Mouse (Mus musculus): Measurements from ENCODE around the gene Olfr432.

GRCm38 (mm10) chr1:174096591-174096990, 47.6 kb downstream of the Olfr432 start, which contains the start of gene Olfr427:
- TF ChIP-seq CTCF (IDR thresholded peaks at IDR 0.05; ENCODE audit: low read depth) (no peak), EP300 (IDR thresholded peaks at IDR 0.05; ENCODE audit: low read depth) (no peak)
